Mouse (Mus musculus): ENCODE data around the gene St14. TPM values are rescaled to one million over a fixed set of nuclear protein-coding genes. Genes with fewer than 3 reads are reported as not detected.
"Not testable (repeated sequence)": the region's sequence is repeated elsewhere in the genome, so short reads cannot be mapped to it uniquely, and the experiment has no call there.

St14 gene
- polyA plus RNA-seq, 1 experiment from 2014 or later, result 12.2 TPM

GRCm38 (mm10) chr9:31058723-31059122 is 72.9 kb downstream of the St14 start:
- Histone ChIP-seq H3K4me3 (ENCODE audit: low read depth, low read length) (no peak overlapping the region), H3K36me3 (ENCODE audit: control insufficient read depth, insufficient read depth, low read length) (peaks cover 38% of the 10 kb centered on the region), H3K9ac (ENCODE audit: low read depth, low read length) (no peak overlapping the region), H3K9me3 (ENCODE audit: control insufficient read depth, low read length) (no peaks in the 10 kb centered on the region), H3K4me2 (ENCODE audit: low read depth, low read length) (no peak overlapping the region), H3K4me1 (ENCODE audit: control insufficient read depth, insufficient read depth, low read length) (no peaks in the 10 kb centered on the region), H3K27me3 (replicated peaks; ENCODE audit: control insufficient read depth, insufficient read depth, low read length) (no peaks in the 10 kb centered on the region), H3K27ac (replicated peaks; ENCODE audit: low read depth, low read length) (no peak overlapping the region)
- no peak for DNase-seq (ENCODE audit: low spot score)
- WGBS, result 74% methylated on average over 2 of the region's 2 CpGs
- no peak for ATAC-seq (ENCODE audit: low read depth)

GRCm38 (mm10) chr9:31051509-31051908 is 80.1 kb downstream of the St14 start:
- not testable (repeated sequence) for H3K27ac ChIP-seq (replicated peaks; ENCODE audit: low read depth, low read length); H3K9ac ChIP-seq (ENCODE audit: low read depth, low read length); ATAC-seq (ENCODE audit: low read depth); H3K4me2 ChIP-seq (ENCODE audit: low read depth, low read length); H3K4me3 ChIP-seq (ENCODE audit: low read depth, low read length); DNase-seq (ENCODE audit: low spot score); H3K9me3 ChIP-seq (ENCODE audit: control insufficient read depth, low read length); H3K4me1 ChIP-seq (ENCODE audit: control insufficient read depth, insufficient read depth, low read length); H3K27me3 ChIP-seq (replicated peaks; ENCODE audit: control insufficient read depth, insufficient read depth, low read length)
- WGBS, result 94% methylated on average over 6 of the region's 6 CpGs
- H3K36me3 ChIP-seq (ENCODE audit: control insufficient read depth, insufficient read depth, low read length), result 0 out of 2 replicates have a peak, but pooled peaks cover 13% of the 10 kb centered on the region

GRCm38 (mm10) chr9:31050208-31050607 is 81.4 kb downstream of the St14 start:
- 0 out of 2 replicates have a peak, but pooled peaks cover 13% of the 10 kb centered on the region for H3K36me3 ChIP-seq (ENCODE audit: control insufficient read depth, insufficient read depth, low read length)
- ATAC-seq (ENCODE audit: low read depth), result no peak
- H3K27ac ChIP-seq (replicated peaks; ENCODE audit: low read depth, low read length), result no peak overlapping the region
- no peaks in the 10 kb centered on the region for H3K27me3 ChIP-seq (replicated peaks; ENCODE audit: control insufficient read depth, insufficient read depth, low read length)
- no peak overlapping the region for H3K9ac ChIP-seq (ENCODE audit: low read depth, low read length)
- H3K4me1 ChIP-seq (ENCODE audit: control insufficient read depth, insufficient read depth, low read length), result no peaks in the 10 kb centered on the region
- no peak overlapping the region for H3K4me2 ChIP-seq (ENCODE audit: low read depth, low read length)
- H3K4me3 ChIP-seq (ENCODE audit: low read depth, low read length), result no peak overlapping the region
- H3K9me3 ChIP-seq (ENCODE audit: control insufficient read depth, low read length), result no peaks in the 10 kb centered on the region
- 98% methylated on average over 5 of the region's 5 CpGs for WGBS
- no peak for DNase-seq (ENCODE audit: low spot score)

Other genes starting within 250 kb of the St14 start
- gene Adamts15, start 209.4 kb downstream of the St14 start, polyA plus RNA-seq (2014; fragmentation: Nextera tagmentation; extraction: Ambion mirVana), result 18.9 and 20.7 TPM in 2 replicates
- gene Adamts8, start 189.3 kb downstream of the St14 start, polyA plus RNA-seq (2014; fragmentation: Nextera tagmentation; extraction: Ambion mirVana), result 3.9 and 4.1 TPM in 2 replicates
- gene Zbtb44, start 101.2 kb downstream of the St14 start, polyA plus RNA-seq (2014; fragmentation: Nextera tagmentation; extraction: Ambion mirVana), result 5.9 and 7.1 TPM in 2 replicates
- gene Aplp2, start 80.0 kb upstream of the St14 start, polyA plus RNA-seq (2014; fragmentation: Nextera tagmentation; extraction: Ambion mirVana), result 277 and 281 TPM in 2 replicates
- gene Prdm10, start 148.7 kb upstream of the St14 start, polyA plus RNA-seq (2014; fragmentation: Nextera tagmentation; extraction: Ambion mirVana), result 4.8 and 5.4 TPM in 2 replicates